Mouse (Mus musculus): ENCODE data around the gene Dbndd2. TPM values are rescaled to one million over a fixed set of nuclear protein-coding genes. Genes with fewer than 3 reads are reported as not detected.

Dbndd2 gene
- polyA plus RNA-seq (2012; ENCODE audit: insufficient read depth, insufficient read length, missing spikeins), result 23.0 and 26.8 TPM in 2 replicates

- Histone ChIP-seq H3K27ac (replicated peaks; ENCODE audit: low read depth, low read length) (peak within 1 kb of the TSS; percentile 75), H3K4me3 (ENCODE audit: insufficient read depth, low read depth, low read length) (peak within 1 kb of the TSS; percentile 87), H3K4me1 (ENCODE audit: control insufficient read depth, insufficient read depth, insufficient read length, low read length) (no peaks in the 10 kb centered on the region)
Observed at GRCm38 (mm10) chr2:164485681-164486257, at the start of gene Dbndd2. Dbndd2 (plus strand) TSS chr2:164486106.

DNA sequence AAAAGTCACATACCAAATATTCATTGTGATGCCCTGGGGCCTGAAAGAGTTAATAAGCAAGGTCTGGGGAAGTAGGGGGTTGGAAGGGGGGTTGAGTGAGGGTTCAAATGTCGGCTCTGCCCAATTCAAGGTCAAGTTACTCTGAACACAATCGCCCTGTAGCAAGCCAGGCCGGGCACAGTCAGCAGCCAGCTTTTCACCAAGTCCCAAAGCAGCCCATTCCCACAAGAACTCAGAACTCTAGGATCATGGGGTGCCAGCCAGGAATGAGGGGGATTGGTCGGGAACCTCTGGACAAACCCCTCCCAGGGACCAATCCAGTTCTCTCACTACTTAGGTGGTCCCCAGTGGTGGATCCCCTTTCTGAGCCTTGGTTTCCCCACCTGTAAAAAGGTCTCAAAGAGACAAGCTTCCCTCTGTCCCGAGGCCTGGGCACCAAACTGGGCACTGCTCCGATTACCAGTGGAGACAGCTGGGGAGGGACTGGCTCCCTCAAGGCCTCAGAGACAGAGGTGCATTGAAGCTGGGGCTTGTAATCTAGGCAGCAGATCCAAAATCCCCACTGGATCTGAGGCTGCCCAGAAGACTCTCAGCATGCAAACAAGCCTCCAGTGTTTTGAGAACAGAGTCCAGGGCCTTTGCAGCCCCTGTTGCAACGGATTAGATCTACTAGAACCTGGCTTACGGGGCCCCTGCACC lies 49.5 kb upstream of the Dbndd2 start:
- Histone ChIP-seq H3K4me3 (ENCODE audit: insufficient read depth, low read depth, low read length) (no peak overlapping the region), H3K27ac (replicated peaks; ENCODE audit: low read depth, low read length) (peak overlapping the region; percentile 89), H3K4me1 (ENCODE audit: control insufficient read depth, insufficient read depth, insufficient read length, low read length) (peaks cover 46% of the 10 kb centered on the region)

DNA sequence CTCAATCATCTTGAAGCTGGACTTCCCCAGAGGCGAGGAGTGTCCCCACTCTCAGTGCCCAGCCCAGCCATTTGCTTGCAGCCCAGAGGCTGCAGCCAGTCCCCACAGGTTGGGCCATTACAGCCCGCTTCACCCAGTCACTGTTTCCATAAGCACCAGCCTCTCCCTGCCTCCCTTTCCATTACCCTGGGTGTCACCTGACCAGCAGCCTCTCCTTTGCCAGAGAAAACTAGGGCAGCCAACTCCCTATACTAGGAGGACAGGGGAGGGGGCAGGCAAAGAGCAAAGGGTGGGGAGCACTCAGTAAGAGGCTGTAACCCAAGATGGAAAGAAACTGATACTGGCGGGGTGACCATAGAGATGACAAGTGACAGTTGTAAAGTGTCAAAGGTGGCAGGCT lies 48.9 kb upstream of the Dbndd2 start:
- H3K4me3 ChIP-seq (ENCODE audit: insufficient read depth, low read depth, low read length), result no peak overlapping the region
- peaks cover 49% of the 10 kb centered on the region for H3K4me1 ChIP-seq (ENCODE audit: control insufficient read depth, insufficient read depth, insufficient read length, low read length)
- H3K27ac ChIP-seq (replicated peaks; ENCODE audit: low read depth, low read length), result peak overlapping the region; percentile 89

DNA sequence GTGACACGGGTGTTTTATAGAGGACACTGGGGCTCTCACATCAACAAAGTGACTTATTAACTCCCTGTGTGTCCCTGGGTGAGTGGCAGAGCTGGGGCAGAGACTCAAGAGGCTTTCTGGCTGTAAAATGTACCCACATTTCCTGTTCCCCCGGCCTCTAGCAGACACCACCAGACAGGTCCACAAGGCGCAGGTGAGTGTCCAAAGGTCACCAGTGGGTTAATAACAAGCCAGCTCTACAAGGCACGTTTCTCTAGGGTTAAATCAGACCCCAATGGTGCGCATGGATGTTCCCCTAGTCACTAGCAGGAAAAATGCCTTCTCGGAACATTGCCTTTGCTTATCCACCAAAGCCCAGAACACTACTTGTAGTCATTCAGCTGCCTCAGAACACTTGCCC lies 48.2 kb upstream of the Dbndd2 start:
- no peak overlapping the region for H3K4me3 ChIP-seq (ENCODE audit: insufficient read depth, low read depth, low read length)
- peak overlapping the region; percentile 64; the same call in 1 of the 2 replicates for H3K27ac ChIP-seq (replicated peaks; ENCODE audit: low read depth, low read length)

GRCm38 (mm10) chr2:164438257-164438656 lies 47.6 kb upstream of the Dbndd2 start:
- H3K27ac ChIP-seq (replicated peaks; ENCODE audit: low read depth, low read length), result peak overlapping the region; percentile 64; the same call in 1 of the 2 replicates
- H3K4me3 ChIP-seq (ENCODE audit: insufficient read depth, low read depth, low read length), result no peak overlapping the region
- peaks cover 47% of the 10 kb centered on the region for H3K4me1 ChIP-seq (ENCODE audit: control insufficient read depth, insufficient read depth, insufficient read length, low read length)

More for the DNA sequence above, 48.2 kb upstream of the Dbndd2 start:
- peaks cover 47% of the 10 kb centered on the region for H3K4me1 ChIP-seq (ENCODE audit: control insufficient read depth, insufficient read depth, insufficient read length, low read length)

DNA sequence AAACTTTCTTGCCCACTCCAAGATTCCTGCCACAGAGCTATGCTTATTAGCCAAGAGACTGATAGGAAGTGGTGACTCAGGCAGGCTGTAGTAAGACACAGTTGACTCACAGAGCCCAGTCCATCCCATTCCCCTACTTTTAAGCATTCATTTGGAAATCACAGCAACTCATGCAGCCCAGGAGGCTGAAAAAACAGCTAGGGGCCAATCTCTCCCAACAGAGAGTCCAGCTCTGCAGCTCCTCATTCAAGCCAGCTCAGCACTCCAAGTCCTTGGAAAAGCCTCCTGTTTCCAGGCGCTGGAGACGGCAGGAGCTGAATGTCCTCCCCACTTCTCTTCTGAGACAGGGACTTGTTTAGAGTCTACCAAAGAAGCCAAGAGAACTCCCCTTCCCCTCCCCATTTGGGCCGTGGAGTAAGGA lies 46.9 kb upstream of the Dbndd2 start:
- Histone ChIP-seq H3K27ac (replicated peaks; ENCODE audit: low read depth, low read length) (peak overlapping the region; percentile 15), H3K4me3 (ENCODE audit: insufficient read depth, low read depth, low read length) (no peak overlapping the region)

DNA sequence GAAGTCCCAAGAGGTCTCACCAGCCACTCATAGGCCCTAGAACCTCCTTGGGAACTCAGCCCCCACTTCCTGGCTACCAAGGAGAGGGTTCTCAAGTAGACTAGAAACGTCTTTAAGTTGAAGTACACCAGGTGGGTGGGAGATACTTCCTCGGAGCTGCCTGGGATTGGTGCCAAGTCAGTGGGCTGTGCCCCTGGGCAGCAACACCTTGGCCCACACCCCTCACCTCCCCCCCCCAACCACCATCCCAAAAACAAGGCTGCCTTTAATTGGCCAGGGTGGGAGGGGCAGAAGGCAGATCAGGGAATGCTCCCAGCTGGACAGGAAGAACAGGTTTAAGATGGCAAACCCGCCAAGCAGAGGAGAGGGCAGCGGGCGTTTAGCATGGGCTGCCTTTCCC lies 45.6 kb upstream of the Dbndd2 start:
- no peak overlapping the region for H3K4me3 ChIP-seq (ENCODE audit: insufficient read depth, low read depth, low read length)
- peaks cover 34% of the 10 kb centered on the region for H3K4me1 ChIP-seq (ENCODE audit: control insufficient read depth, insufficient read depth, insufficient read length, low read length)
- H3K27ac ChIP-seq (replicated peaks; ENCODE audit: low read depth, low read length), result peak overlapping the region; percentile 95

More for the DNA sequence above, 46.9 kb upstream of the Dbndd2 start:
- peaks cover 41% of the 10 kb centered on the region for H3K4me1 ChIP-seq (ENCODE audit: control insufficient read depth, insufficient read depth, insufficient read length, low read length)

- H3K4me3 ChIP-seq (ENCODE audit: insufficient read depth, low read depth, low read length), result peak overlapping the region; percentile 89
- H3K27ac ChIP-seq (replicated peaks; ENCODE audit: low read depth, low read length), result peak overlapping the region; percentile 95
- peaks cover 28% of the 10 kb centered on the region for H3K4me1 ChIP-seq (ENCODE audit: control insufficient read depth, insufficient read depth, insufficient read length, low read length)
Observed at GRCm38 (mm10) chr2:164441155-164441554, 44.8 kb upstream of the Dbndd2 start.

DNA sequence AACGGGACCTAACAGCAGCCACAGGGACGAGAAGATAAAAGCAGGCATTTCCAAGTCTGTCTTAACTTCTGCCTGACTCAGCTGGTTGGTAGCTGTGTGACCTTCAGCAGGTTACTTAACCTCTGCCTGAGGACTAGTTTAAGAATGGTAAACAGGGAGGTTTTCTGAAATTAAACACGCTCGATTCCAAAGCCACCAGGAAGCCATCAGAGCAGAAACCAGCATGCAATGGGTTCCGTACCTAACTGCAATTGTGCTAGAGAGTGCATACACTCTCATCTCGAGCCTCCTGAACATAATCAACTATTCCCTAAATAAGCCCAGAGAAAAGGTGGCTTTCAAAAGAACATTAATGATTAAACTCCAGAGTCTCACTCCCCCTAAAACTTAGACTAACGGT lies 44.2 kb upstream of the Dbndd2 start:
- peak overlapping the region; percentile 89 for H3K4me3 ChIP-seq (ENCODE audit: insufficient read depth, low read depth, low read length)
- H3K27ac ChIP-seq (replicated peaks; ENCODE audit: low read depth, low read length), result peak overlapping the region; percentile 95
- H3K4me1 ChIP-seq (ENCODE audit: control insufficient read depth, insufficient read depth, insufficient read length, low read length), result peaks cover 24% of the 10 kb centered on the region

DNA sequence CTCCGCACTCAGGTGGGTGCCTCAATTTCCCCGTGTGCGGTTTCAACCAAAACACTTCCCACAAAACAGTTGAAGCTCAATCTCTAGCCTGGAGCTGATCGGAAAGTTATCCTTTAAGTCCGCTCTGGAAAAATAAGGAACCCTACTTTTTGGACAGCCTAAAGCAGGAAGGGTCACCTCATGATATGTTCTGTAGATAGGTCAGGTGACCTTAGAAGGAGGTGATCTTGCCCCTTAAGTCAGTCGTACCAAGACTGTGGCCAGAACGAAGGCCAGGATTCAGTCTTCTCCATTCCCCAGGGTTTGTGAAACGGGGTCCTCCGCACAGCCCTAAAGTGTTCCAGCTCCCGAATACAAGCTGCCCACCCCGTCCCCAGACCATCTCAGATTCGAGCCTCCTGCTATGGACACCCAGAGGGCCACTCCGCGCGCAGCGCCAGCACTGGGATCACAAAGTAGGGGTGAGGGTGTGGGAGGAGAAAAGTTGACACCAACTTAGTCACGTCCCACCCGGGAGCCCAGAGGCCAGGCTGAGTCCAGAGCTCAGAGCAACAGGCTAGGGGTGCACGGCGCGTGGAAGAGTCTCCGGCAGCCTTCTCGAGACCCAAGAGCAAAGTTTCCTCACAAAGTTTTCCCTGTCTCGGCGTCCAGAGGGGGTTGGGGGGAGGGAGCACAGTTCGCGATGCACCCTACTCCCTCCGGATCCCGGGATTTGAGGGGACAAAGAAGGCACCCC lies 43.4 kb upstream of the Dbndd2 start:
- Histone ChIP-seq H3K4me3 (ENCODE audit: insufficient read depth, low read depth, low read length) (peak overlapping the region; percentile 89), H3K4me1 (ENCODE audit: control insufficient read depth, insufficient read depth, insufficient read length, low read length) (peaks cover 23% of the 10 kb centered on the region), H3K27ac (replicated peaks; ENCODE audit: low read depth, low read length) (peak overlapping the region; percentile 95)

- H3K27ac ChIP-seq (replicated peaks; ENCODE audit: low read depth, low read length), result peak overlapping the region; percentile 95
- H3K4me3 ChIP-seq (ENCODE audit: insufficient read depth, low read depth, low read length), result peak overlapping the region; percentile 89
- H3K4me1 ChIP-seq (ENCODE audit: control insufficient read depth, insufficient read depth, insufficient read length, low read length), result peaks cover 23% of the 10 kb centered on the region
Observed at GRCm38 (mm10) chr2:164443051-164443437, 42.9 kb upstream of the Dbndd2 start.

GRCm38 (mm10) chr2:164443460-164444000 lies 42.4 kb upstream of the Dbndd2 start, which contains the start of gene Sdc4:
Sdc4 (minus strand) TSS chr2:164443887.
- Histone ChIP-seq H3K27ac (replicated peaks; ENCODE audit: low read depth, low read length) (peak within 1 kb of the TSS; percentile 95), H3K4me1 (ENCODE audit: control insufficient read depth, insufficient read depth, insufficient read length, low read length) (peaks cover 20% of the 10 kb centered on the region), H3K4me3 (ENCODE audit: insufficient read depth, low read depth, low read length) (peak within 1 kb of the TSS; percentile 89)

- Histone ChIP-seq H3K4me3 (ENCODE audit: insufficient read depth, low read depth, low read length) (no peak overlapping the region), H3K4me1 (ENCODE audit: control insufficient read depth, insufficient read depth, insufficient read length, low read length) (peaks cover 12% of the 10 kb centered on the region), H3K27ac (replicated peaks; ENCODE audit: low read depth, low read length) (no peak overlapping the region)
Observed at GRCm38 (mm10) chr2:164444701-164445100, 41.2 kb upstream of the Dbndd2 start.

DNA sequence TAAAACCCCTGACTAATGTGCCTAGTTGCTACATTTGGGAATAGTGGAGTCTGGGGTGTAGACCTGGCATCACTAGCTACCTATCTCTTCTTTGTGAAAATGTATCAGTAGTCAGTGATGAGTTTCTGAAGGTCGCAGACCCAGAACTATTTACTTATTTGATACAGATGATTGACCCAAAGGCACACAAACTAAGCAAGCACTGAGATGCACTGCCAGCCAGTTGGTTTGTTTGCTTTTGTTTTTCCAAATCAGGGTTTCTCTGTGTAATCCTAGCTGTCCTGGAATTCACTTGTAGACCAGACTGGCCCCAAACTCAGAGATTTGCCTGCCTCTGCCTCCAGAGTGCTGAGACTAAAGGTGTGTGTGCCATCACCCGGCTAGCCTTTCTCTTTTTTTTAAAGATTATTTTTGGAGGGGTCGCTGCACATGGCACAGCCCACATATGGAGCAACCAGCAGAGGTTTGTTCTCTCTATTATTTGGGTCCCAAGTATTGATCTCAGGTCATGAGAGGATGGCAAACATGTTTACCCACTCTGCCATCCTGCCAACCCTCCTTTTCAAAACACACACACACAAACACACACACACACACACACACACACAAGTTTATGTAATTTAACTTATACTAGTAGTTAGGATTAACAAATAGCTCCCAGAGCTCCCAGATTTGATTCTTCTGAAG lies 40.4 kb upstream of the Dbndd2 start:
- no peak overlapping the region for H3K27ac ChIP-seq (replicated peaks; ENCODE audit: low read depth, low read length)

More for the DNA sequence above, 40.4 kb upstream of the Dbndd2 start:
- Histone ChIP-seq H3K4me3 (ENCODE audit: insufficient read depth, low read depth, low read length) (no peak overlapping the region), H3K4me1 (ENCODE audit: control insufficient read depth, insufficient read depth, insufficient read length, low read length) (peaks cover 7% of the 10 kb centered on the region)
